In the genomic region with DNA sequence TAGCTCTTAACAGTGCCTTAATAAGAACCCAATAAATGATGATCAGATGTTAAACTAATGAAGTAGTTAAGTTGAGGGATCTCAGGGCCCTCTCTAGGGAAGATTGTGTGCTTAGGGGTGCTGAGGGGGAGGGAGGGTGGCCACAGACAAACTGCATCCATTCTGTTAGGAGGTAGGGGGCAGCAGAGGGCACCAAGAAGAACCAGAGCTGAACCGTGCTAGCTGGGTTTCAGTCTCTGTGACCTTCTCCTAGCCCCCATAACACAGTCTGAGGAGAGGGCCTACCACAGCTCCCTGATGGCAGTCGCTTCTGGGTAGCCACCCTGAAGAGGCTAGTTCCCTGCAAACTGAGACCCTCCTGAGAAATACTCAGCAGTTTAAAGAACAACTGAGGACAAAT, we compare ENCODE assay signal across 8 mouse cellular contexts.
DNase-seq lines count a peak whose midpoint lies in the region; ATAC-seq and TF ChIP-seq lines count a peak whose summit lies in the region.

No protein-coding gene starts in this region.

- H3K4me2 ChIP-seq in forebrain, embryonic 15.5 days (replicated peaks), result no peak overlapping the region
- no peak overlapping the region for H3K4me2 ChIP-seq in forebrain, embryonic 13.5 days
- H3K4me2 ChIP-seq in midbrain, embryonic 14.5 days (ENCODE audit: low read length), result no peak overlapping the region

- H3K4me3 ChIP-seq in forebrain, embryonic 15.5 days, result no peak overlapping the region
- no peak overlapping the region for H3K4me3 ChIP-seq in forebrain, embryonic 13.5 days
- H3K4me3 ChIP-seq in testis, adult 2 months (ENCODE audit: control insufficient read depth, low read depth, low read length), result no peak overlapping the region
- H3K4me3 ChIP-seq in midbrain, embryonic 14.5 days (replicated peaks; ENCODE audit: low read depth, low read length), result no peak overlapping the region

- H3K27me3 ChIP-seq in forebrain, embryonic 15.5 days, result no peaks in the 10 kb centered on the region
- peaks cover 6% of the 10 kb centered on the region; the same call in 1 of the 2 replicates for H3K27me3 ChIP-seq in forebrain, embryonic 13.5 days
- no peaks in the 10 kb centered on the region for H3K27me3 ChIP-seq in testis, adult 2 months (ENCODE audit: control insufficient read depth, insufficient read depth, low read length)
- H3K27me3 ChIP-seq in midbrain, embryonic 14.5 days (ENCODE audit: control insufficient read depth, insufficient read depth, low read length), result no peaks in the 10 kb centered on the region

- H3K9ac ChIP-seq in forebrain, embryonic 15.5 days (replicated peaks), result no peak overlapping the region
- H3K9ac ChIP-seq in forebrain, embryonic 13.5 days, result no peak overlapping the region
- no peak overlapping the region for H3K9ac ChIP-seq in midbrain, embryonic 14.5 days (replicated peaks; ENCODE audit: low read length)

- 8% methylated on average over 2 of the region's 2 CpGs for WGBS in forebrain, embryonic 15.5 days
- WGBS in forebrain, embryonic 13.5 days, result 9% methylated on average over 2 of the region's 2 CpGs
- WGBS in midbrain, embryonic 14.5 days, result 20% methylated on average over 2 of the region's 2 CpGs

- no peak overlapping the region for H3K27ac ChIP-seq in forebrain, embryonic 15.5 days (replicated peaks)
- no peak overlapping the region for H3K27ac ChIP-seq in forebrain, embryonic 13.5 days
- H3K27ac ChIP-seq in testis, adult 2 months (ENCODE audit: control insufficient read depth, insufficient read depth, low read depth, low read length), result no peak overlapping the region
- H3K27ac ChIP-seq in midbrain, embryonic 14.5 days (replicated peaks; ENCODE audit: low read depth, low read length), result no peak overlapping the region

- no peak for TF ChIP-seq POLR2A in testis, adult 2 months (IDR thresholded peaks at IDR 0.05; ENCODE audit: control insufficient read depth, low read depth, low read length)

- DNase-seq in testis, postnatal 14 days (ENCODE audit: low spot score), result no peak
- DNase-seq in heart, postnatal 4 days, result peak; percentile 41
- DNase-seq in midbrain, embryonic 14.5 days, result peak; percentile 43
- no peak for DNase-seq in layer of hippocampus, postnatal 14 days (ENCODE audit: low spot score in 2 of 2)
- no peak for DNase-seq in cerebellum, adult 9-11 months

- H3K4me1 ChIP-seq in forebrain, embryonic 15.5 days, result 0 out of 2 replicates have a peak, but pooled peaks cover 7% of the 10 kb centered on the region
- H3K4me1 ChIP-seq in forebrain, embryonic 13.5 days, result peaks cover 4% of the 10 kb centered on the region; the same call in 1 of the 2 replicates
- H3K4me1 ChIP-seq in testis, adult 2 months (ENCODE audit: control insufficient read depth, insufficient read depth, low read length), result no peaks in the 10 kb centered on the region
- H3K4me1 ChIP-seq in midbrain, embryonic 14.5 days (ENCODE audit: control insufficient read depth, insufficient read depth, low read length), result 0 out of 2 replicates have a peak, but pooled peaks cover 5% of the 10 kb centered on the region

- ATAC-seq in forebrain, embryonic 15.5 days (replicated peaks), result peak; percentile 31; the same call in 1 of the 2 replicates
- ATAC-seq in forebrain, embryonic 13.5 days, result no peak; the same call in 1 of the 2 replicates
- peak; percentile 31; the same call in 1 of the 2 replicates for ATAC-seq in midbrain, embryonic 14.5 days (ENCODE audit: low FRiP score, low TSS enrichment)

- TF ChIP-seq CTCF in testis, adult 2 months (IDR thresholded peaks at IDR 0.05; ENCODE audit: control insufficient read depth, insufficient read depth, insufficient replicate concordance, low read depth, low read length), result peak; percentile 59; the same call in 1 of the 2 replicates

- H3K36me3 ChIP-seq in forebrain, embryonic 15.5 days, result no peaks in the 10 kb centered on the region
- no peaks in the 10 kb centered on the region for H3K36me3 ChIP-seq in forebrain, embryonic 13.5 days (ENCODE audit: poor library complexity, severe bottlenecking)
- no peaks in the 10 kb centered on the region for H3K36me3 ChIP-seq in testis, adult 2 months (ENCODE audit: control insufficient read depth, insufficient read depth, low read length)
- no peaks in the 10 kb centered on the region for H3K36me3 ChIP-seq in midbrain, embryonic 14.5 days (ENCODE audit: control insufficient read depth, insufficient read depth, low read length)

- no peaks in the 10 kb centered on the region for H3K9me3 ChIP-seq in forebrain, embryonic 15.5 days
- no peaks in the 10 kb centered on the region for H3K9me3 ChIP-seq in forebrain, embryonic 13.5 days (replicated peaks)
- H3K9me3 ChIP-seq in midbrain, embryonic 14.5 days (ENCODE audit: control insufficient read depth, low read length), result no peaks in the 10 kb centered on the region

Comparison
In these comparisons a context has a peak if more than half of its experiments do, and no peak if none do; other contexts are left out.
1. DNase-seq: peak in heart, postnatal 4 days (single experiment) and midbrain, embryonic 14.5 days (single experiment); none in testis, postnatal 14 days (single experiment), layer of hippocampus, postnatal 14 days (0 of 2) and cerebellum, adult 9-11 months (single experiment).